8 mouse cellular contexts compared by ENCODE assay signal in genomic region chr11:116653709-116654221, GRCm38 (mm10). TPM values are rescaled to one million over a fixed set of nuclear protein-coding genes. Genes with fewer than 3 reads are reported as not detected.
DNase-seq lines count a peak whose midpoint lies in the region; ATAC-seq and TF ChIP-seq lines count a peak whose summit lies in the region.

No protein-coding gene starts in this region.

- TF ChIP-seq POLR2A in testis, adult 2 months (IDR thresholded peaks at IDR 0.05; ENCODE audit: control insufficient read depth, low read depth, low read length): no peak

- H3K27ac ChIP-seq in forebrain, embryonic 14.5 days (ENCODE audit: low read depth, low read length): no peak overlapping the region; the same call in 1 of the 2 replicates
- H3K27ac ChIP-seq in intestine, embryonic 16.5 days (ENCODE audit: low read length): no peak overlapping the region
- H3K27ac ChIP-seq in testis, adult 2 months (ENCODE audit: control insufficient read depth, insufficient read depth, low read depth, low read length): no peak overlapping the region

- peak; percentile 47 to 48 for DNase-seq in lung, adult 18-20 months
- no peak for DNase-seq in lung, postnatal 25 days (ENCODE audit: low spot score)
- DNase-seq in forebrain, embryonic 14.5 days (ENCODE audit: low spot score): peak; percentile 54
- DNase-seq in lung, postnatal 4 days: peak; percentile 66 to 70
- DNase-seq in thymus, postnatal 36 days: no peak

- TF ChIP-seq CTCF in testis, adult 2 months (IDR thresholded peaks at IDR 0.05; ENCODE audit: control insufficient read depth, insufficient read depth, insufficient replicate concordance, low read depth, low read length): no peak

- peak overlapping the region; percentile 49 for H3K4me3 ChIP-seq in forebrain, embryonic 14.5 days (ENCODE audit: low read depth, low read length)
- peak overlapping the region; percentile 59 for H3K4me3 ChIP-seq in intestine, embryonic 16.5 days (ENCODE audit: low read length)
- peak overlapping the region; percentile 53 for H3K4me3 ChIP-seq in testis, adult 2 months (ENCODE audit: control insufficient read depth, low read depth, low read length)

- H3K9ac ChIP-seq in forebrain, embryonic 14.5 days (ENCODE audit: low read length): peak overlapping the region; percentile 75
- peak overlapping the region; percentile 76 for H3K9ac ChIP-seq in intestine, embryonic 16.5 days (ENCODE audit: low read depth, low read length)

- H3K4me2 ChIP-seq in forebrain, embryonic 14.5 days (ENCODE audit: low read length): peak overlapping the region; percentile 92
- peak overlapping the region; percentile 96 for H3K4me2 ChIP-seq in intestine, embryonic 16.5 days (ENCODE audit: low read depth, low read length)

- H3K9me3 ChIP-seq in forebrain, embryonic 14.5 days (replicated peaks; ENCODE audit: control insufficient read depth, low read length): no peaks in the 10 kb centered on the region
- H3K9me3 ChIP-seq in intestine, embryonic 16.5 days (ENCODE audit: control insufficient read depth, low read length): no peaks in the 10 kb centered on the region

- H3K27me3 ChIP-seq in forebrain, embryonic 14.5 days (replicated peaks; ENCODE audit: control insufficient read depth, insufficient read depth, low read length): peaks cover 18% of the 10 kb centered on the region
- H3K27me3 ChIP-seq in intestine, embryonic 16.5 days (replicated peaks; ENCODE audit: control insufficient read depth, insufficient read depth, low read length): peaks cover 16% of the 10 kb centered on the region; the same call in 1 of the 2 replicates
- H3K27me3 ChIP-seq in testis, adult 2 months (ENCODE audit: control insufficient read depth, insufficient read depth, low read length): no peaks in the 10 kb centered on the region

- peaks cover 21% of the 10 kb centered on the region for H3K4me1 ChIP-seq in forebrain, embryonic 14.5 days (ENCODE audit: control insufficient read depth, insufficient read depth, low read length)
- peaks cover 27% of the 10 kb centered on the region for H3K4me1 ChIP-seq in intestine, embryonic 16.5 days (ENCODE audit: control insufficient read depth, insufficient read depth, low read length)
- H3K4me1 ChIP-seq in testis, adult 2 months (ENCODE audit: control insufficient read depth, insufficient read depth, low read length): peaks cover 32% of the 10 kb centered on the region

- under 1% methylated on average over 45 of the region's 47 CpGs for WGBS in forebrain, embryonic 14.5 days
- WGBS in intestine, embryonic 16.5 days: under 1% methylated on average over 44 of the region's 47 CpGs

- no peaks in the 10 kb centered on the region for H3K36me3 ChIP-seq in forebrain, embryonic 14.5 days (ENCODE audit: control insufficient read depth, insufficient read depth, low read length)
- no peaks in the 10 kb centered on the region for H3K36me3 ChIP-seq in intestine, embryonic 16.5 days (ENCODE audit: control insufficient read depth, insufficient read depth, low read length)
- no peaks in the 10 kb centered on the region for H3K36me3 ChIP-seq in testis, adult 2 months (ENCODE audit: control insufficient read depth, insufficient read depth, low read length)

- ATAC-seq in cerebellum, adult (ENCODE audit: insufficient number of reproducible peaks, low FRiP score, low TSS enrichment): peak; percentile 11; the same call in 1 of the 2 replicates
- peak; percentile 36; the same call in 1 of the 2 replicates for ATAC-seq in forebrain, embryonic 14.5 days
- no peak for ATAC-seq in intestine, embryonic 16.5 days

RNA-seq across cellular contexts. Expression of gene Cygb, which starts 0.3 kb away (rescaled TPM):
- polyA plus RNA-seq in forebrain, embryonic 14.5 days (2014; fragmentation: Nextera tagmentation; extraction: Ambion mirVana): 14.7 and 15.4 TPM in 2 replicates
- 12.3 and 14.4 TPM in 2 replicates for polyA plus RNA-seq in intestine, embryonic 16.5 days (2015; fragmentation: Nextera tagmentation; extraction: Ambion mirVana)
- 3.7 and 5.5 TPM in 2 replicates for polyA plus RNA-seq in testis, adult 2 months (2012; rRNA removed)

RNA-seq across cellular contexts. Expression of gene Prcd, which starts 0.4 kb away (rescaled TPM):
- polyA plus RNA-seq in forebrain, embryonic 14.5 days (2014; fragmentation: Nextera tagmentation; extraction: Ambion mirVana): 1.4 and 1.7 TPM in 2 replicates
- polyA plus RNA-seq in intestine, embryonic 16.5 days (2015; fragmentation: Nextera tagmentation; extraction: Ambion mirVana): 1.4 and 1.9 TPM in 2 replicates
- 7.8 and 8.4 TPM in 2 replicates for polyA plus RNA-seq in testis, adult 2 months (2012; rRNA removed)

RNA-seq across cellular contexts. Expression of gene Rhbdf2, which starts 26.9 kb away (rescaled TPM):
- 0.61 TPM in 2 replicates for polyA plus RNA-seq in forebrain, embryonic 14.5 days (2014; fragmentation: Nextera tagmentation; extraction: Ambion mirVana)
- 10.8 and 11.9 TPM in 2 replicates for polyA plus RNA-seq in intestine, embryonic 16.5 days (2015; fragmentation: Nextera tagmentation; extraction: Ambion mirVana)
- 6.3 and 7.5 TPM in 2 replicates for polyA plus RNA-seq in testis, adult 2 months (2012; rRNA removed)

Comparison
In these comparisons a context has a peak if more than half of its experiments do, and no peak if none do; other contexts are left out.
1. DNase-seq: peak in lung, adult 18-20 months (2 of 2), forebrain, embryonic 14.5 days (single experiment) and lung, postnatal 4 days (2 of 2); none in lung, postnatal 25 days (single experiment) and thymus, postnatal 36 days (0 of 2).
2. Peak in every context shown above with its lines, with median percentiles within 50 percentile points of each other: H3K4me3 ChIP-seq.